Mouse (Mus musculus): ENCODE results near the gene Ip6k3.

DNA sequence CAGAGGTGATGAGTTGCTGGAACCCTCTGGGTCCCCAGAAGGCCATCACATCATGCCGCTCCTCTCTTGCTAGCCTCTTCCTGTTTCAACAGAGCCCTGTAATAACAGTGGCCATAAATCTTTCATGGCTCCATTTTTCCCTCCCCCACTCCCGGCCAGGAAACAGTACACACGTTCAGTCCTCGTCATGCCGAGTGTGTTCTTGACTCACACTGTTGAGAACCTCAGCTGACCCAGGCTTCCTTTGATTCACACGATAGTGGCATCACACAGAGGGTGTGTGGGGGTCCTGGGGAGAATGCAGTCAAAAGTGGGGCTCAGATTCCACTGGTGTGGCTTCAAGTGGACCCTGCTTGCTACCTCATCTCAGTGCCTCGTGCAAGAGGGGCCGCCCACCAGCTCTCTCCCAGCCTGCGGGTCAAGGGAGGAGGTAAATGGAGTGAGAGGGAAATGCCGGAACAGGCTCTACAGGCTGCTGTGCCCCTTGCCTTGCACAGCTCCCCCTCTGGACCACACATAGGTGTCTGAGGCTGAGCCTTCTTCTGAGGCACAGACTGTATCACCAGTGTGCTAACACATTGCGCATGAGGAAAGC, 39.6 kb upstream of the Ip6k3 start:
- no peak for TF ChIP-seq CTCF (IDR thresholded peaks at IDR 0.05; ENCODE audit: borderline replicate concordance, extremely low read depth, insufficient read depth, insufficient read length)
- no peak for TF ChIP-seq POLR2A (IDR thresholded peaks at IDR 0.05; ENCODE audit: borderline replicate concordance, extremely low read depth, insufficient read depth, insufficient read length, poor library complexity, severe bottlenecking)
